Mouse (Mus musculus): ENCODE data around the gene Ebpl.

GRCm38 (mm10) chr14:61405761-61406160, 45.5 kb upstream of the Ebpl start:
- TF ChIP-seq CTCF (IDR thresholded peaks at IDR 0.05; ENCODE audit: borderline replicate concordance, insufficient read depth, low read depth, low read length) (no peak), POLR2A (IDR thresholded peaks at IDR 0.05; ENCODE audit: borderline replicate concordance, insufficient read depth, low read length) (no peak)
